Mouse (Mus musculus): ENCODE results near the gene Opcml. TPM values are rescaled to one million over a fixed set of nuclear protein-coding genes. Genes with fewer than 3 reads are reported as not detected.

The Opcml gene
- polyA plus RNA-seq, 1 experiment from 2014 or later = 1.6 TPM

DNA sequence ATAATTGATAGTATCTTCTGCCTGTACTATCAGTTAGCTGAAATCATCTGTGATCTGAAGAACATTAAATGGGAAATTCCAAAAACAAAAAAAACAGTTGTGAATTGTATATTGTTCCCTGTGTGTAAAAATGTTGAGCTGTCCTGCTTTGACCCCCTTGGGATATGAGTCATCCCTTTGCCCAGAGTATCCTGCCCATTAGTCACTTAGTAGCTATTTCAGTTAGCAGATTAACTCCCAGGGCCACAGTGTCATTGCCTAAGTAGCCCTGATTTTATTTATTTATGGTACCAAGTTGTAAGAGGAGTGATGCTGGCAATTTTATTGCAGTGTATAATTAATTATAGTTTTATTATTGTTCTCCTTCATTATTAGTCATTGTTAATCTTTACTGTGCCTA lies 788.2 kb downstream of the Opcml start:
- no peak overlapping the region for H3K4me2 ChIP-seq
- no peaks in the 10 kb centered on the region for H3K27me3 ChIP-seq (replicated peaks; ENCODE audit: control insufficient read depth, insufficient read depth, low read length)
- H3K4me3 ChIP-seq (ENCODE audit: low read depth, low read length) = no peak overlapping the region
- DNase-seq (ENCODE audit: low spot score) (no peak), ATAC-seq (replicated peaks; ENCODE audit: low FRiP score) (no peak)
- no peaks in the 10 kb centered on the region for H3K4me1 ChIP-seq (replicated peaks; ENCODE audit: control insufficient read depth, insufficient read depth, low read length)
- H3K9ac ChIP-seq (ENCODE audit: low read depth, low read length) = no peak overlapping the region
- H3K36me3 ChIP-seq (ENCODE audit: control insufficient read depth, insufficient read depth, low read length) = no peaks in the 10 kb centered on the region
- no peaks in the 10 kb centered on the region for H3K9me3 ChIP-seq (ENCODE audit: control insufficient read depth, low read length)
- H3K27ac ChIP-seq (ENCODE audit: low read depth, low read length) = no peak overlapping the region

GRCm38 (mm10) chr9:28587253-28587652 lies 796.7 kb downstream of the Opcml start:
- DNase-seq (ENCODE audit: low spot score) (no peak), ATAC-seq (replicated peaks; ENCODE audit: low FRiP score) (no peak)
- Histone ChIP-seq H3K27me3 (replicated peaks; ENCODE audit: control insufficient read depth, insufficient read depth, low read length) (no peaks in the 10 kb centered on the region), H3K9me3 (ENCODE audit: control insufficient read depth, low read length) (no peaks in the 10 kb centered on the region), H3K36me3 (ENCODE audit: control insufficient read depth, insufficient read depth, low read length) (no peaks in the 10 kb centered on the region), H3K9ac (ENCODE audit: low read depth, low read length) (no peak overlapping the region), H3K4me2 (no peak overlapping the region), H3K4me3 (ENCODE audit: low read depth, low read length) (no peak overlapping the region), H3K27ac (ENCODE audit: low read depth, low read length) (no peak overlapping the region), H3K4me1 (replicated peaks; ENCODE audit: control insufficient read depth, insufficient read depth, low read length) (no peaks in the 10 kb centered on the region)
- 75% methylated on average over 3 of the region's 3 CpGs for WGBS

DNA sequence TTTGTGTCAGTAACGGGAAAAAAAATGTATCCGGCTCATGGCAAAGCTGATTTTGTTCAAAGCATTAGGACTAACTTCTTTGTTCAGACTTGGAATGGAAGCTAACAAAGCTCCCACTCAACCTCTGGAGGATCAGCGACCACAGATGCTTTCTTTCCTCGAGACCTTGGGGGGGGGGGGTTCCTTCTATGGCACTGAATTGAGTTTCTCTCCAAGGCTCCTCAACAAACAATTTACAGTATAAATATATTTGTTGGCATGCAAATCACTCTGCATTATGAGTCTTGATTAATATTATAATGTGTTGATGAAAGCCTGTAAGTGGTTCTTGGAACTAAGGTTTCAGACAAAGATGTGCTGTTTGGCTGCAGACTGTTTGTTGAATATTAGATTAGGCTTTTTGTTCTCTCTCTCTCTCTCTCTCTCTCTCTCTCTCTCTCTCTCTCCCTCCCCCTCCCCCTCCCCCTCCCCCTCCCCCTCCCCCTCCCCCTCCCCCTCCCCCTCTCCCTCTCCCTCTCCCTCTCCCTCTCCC lies 797.3 kb downstream of the Opcml start:
- Histone ChIP-seq H3K4me1 (replicated peaks; ENCODE audit: control insufficient read depth, insufficient read depth, low read length) (no peaks in the 10 kb centered on the region), H3K36me3 (ENCODE audit: control insufficient read depth, insufficient read depth, low read length) (no peaks in the 10 kb centered on the region), H3K9me3 (ENCODE audit: control insufficient read depth, low read length) (no peaks in the 10 kb centered on the region), H3K27me3 (replicated peaks; ENCODE audit: control insufficient read depth, insufficient read depth, low read length) (no peaks in the 10 kb centered on the region), H3K27ac (ENCODE audit: low read depth, low read length) (no peak overlapping the region), H3K4me2 (no peak overlapping the region), H3K4me3 (ENCODE audit: low read depth, low read length) (no peak overlapping the region), H3K9ac (ENCODE audit: low read depth, low read length) (no peak overlapping the region)
- WGBS = 79% methylated on average over 4 of the region's 4 CpGs
- no peak for ATAC-seq (replicated peaks; ENCODE audit: low FRiP score)
- no peak for DNase-seq (ENCODE audit: low spot score)

DNA sequence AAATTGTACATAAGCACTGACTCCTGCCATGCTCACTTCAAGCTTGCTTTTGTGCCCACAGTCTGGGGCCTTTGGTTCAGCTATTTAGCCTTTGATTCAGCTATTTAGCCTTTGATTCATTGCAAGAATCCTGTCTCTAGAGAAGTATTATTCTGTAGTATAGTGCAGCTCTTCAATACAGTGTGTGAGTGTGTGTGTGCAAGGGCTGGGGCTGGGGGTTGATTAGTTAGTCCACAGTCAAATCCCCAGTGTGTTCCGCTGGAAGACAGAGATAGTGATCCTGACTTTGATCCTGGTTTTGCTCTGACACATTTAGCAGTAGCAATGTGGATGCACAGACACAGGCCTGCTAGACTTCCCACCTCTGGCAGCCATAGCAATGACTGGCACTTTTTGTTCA lies 797.9 kb downstream of the Opcml start:
- Histone ChIP-seq H3K27me3 (replicated peaks; ENCODE audit: control insufficient read depth, insufficient read depth, low read length) (no peaks in the 10 kb centered on the region), H3K36me3 (ENCODE audit: control insufficient read depth, insufficient read depth, low read length) (no peaks in the 10 kb centered on the region), H3K9me3 (ENCODE audit: control insufficient read depth, low read length) (no peaks in the 10 kb centered on the region), H3K4me2 (no peak overlapping the region), H3K4me3 (ENCODE audit: low read depth, low read length) (no peak overlapping the region), H3K9ac (ENCODE audit: low read depth, low read length) (no peak overlapping the region), H3K4me1 (replicated peaks; ENCODE audit: control insufficient read depth, insufficient read depth, low read length) (no peaks in the 10 kb centered on the region), H3K27ac (ENCODE audit: low read depth, low read length) (no peak overlapping the region)
- DNase-seq (ENCODE audit: low spot score) (no peak), ATAC-seq (replicated peaks; ENCODE audit: low FRiP score) (no peak)
- 69% methylated on average over 1 of the region's 1 CpGs for WGBS

DNA sequence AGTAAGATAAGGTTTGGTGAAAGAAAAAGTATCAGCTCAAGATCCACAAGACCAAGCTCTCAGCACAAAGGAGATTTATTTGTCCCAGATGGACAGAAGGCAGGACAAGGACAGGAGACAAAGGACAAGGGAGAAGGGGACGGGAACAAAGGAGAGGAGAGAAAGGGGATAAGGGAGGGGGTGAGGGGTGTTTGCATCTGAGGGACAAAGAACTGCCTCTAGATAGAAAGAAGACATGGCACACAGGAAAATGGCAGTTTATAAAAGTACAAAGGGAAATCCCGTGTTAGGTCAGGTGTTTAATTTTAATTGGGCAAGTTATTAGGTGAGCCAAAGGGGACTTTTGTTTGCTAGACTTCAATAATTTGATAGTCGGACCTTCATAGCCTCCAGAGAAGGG lies 801.6 kb downstream of the Opcml start:
- no peaks in the 10 kb centered on the region for H3K36me3 ChIP-seq (ENCODE audit: control insufficient read depth, insufficient read depth, low read length)
- H3K9me3 ChIP-seq (ENCODE audit: control insufficient read depth, low read length) = no peaks in the 10 kb centered on the region
- no peak for ATAC-seq (replicated peaks; ENCODE audit: low FRiP score)
- H3K9ac ChIP-seq (ENCODE audit: low read depth, low read length) = no peak overlapping the region
- H3K4me3 ChIP-seq (ENCODE audit: low read depth, low read length) = no peak overlapping the region
- no peak for DNase-seq (ENCODE audit: low spot score)
- no peaks in the 10 kb centered on the region for H3K4me1 ChIP-seq (replicated peaks; ENCODE audit: control insufficient read depth, insufficient read depth, low read length)
- H3K4me2 ChIP-seq = no peak overlapping the region
- 72% methylated on average over 3 of the region's 3 CpGs for WGBS
- H3K27me3 ChIP-seq (replicated peaks; ENCODE audit: control insufficient read depth, insufficient read depth, low read length) = no peaks in the 10 kb centered on the region
- no peak overlapping the region for H3K27ac ChIP-seq (ENCODE audit: low read depth, low read length)

GRCm38 (mm10) chr9:28595062-28595461 lies 804.5 kb downstream of the Opcml start:
- Histone ChIP-seq H3K4me3 (ENCODE audit: low read depth, low read length) (no peak overlapping the region), H3K9me3 (ENCODE audit: control insufficient read depth, low read length) (no peaks in the 10 kb centered on the region), H3K27me3 (replicated peaks; ENCODE audit: control insufficient read depth, insufficient read depth, low read length) (no peaks in the 10 kb centered on the region), H3K27ac (ENCODE audit: low read depth, low read length) (no peak overlapping the region), H3K9ac (ENCODE audit: low read depth, low read length) (no peak overlapping the region), H3K4me2 (no peak overlapping the region), H3K36me3 (ENCODE audit: control insufficient read depth, insufficient read depth, low read length) (no peaks in the 10 kb centered on the region), H3K4me1 (replicated peaks; ENCODE audit: control insufficient read depth, insufficient read depth, low read length) (no peaks in the 10 kb centered on the region)
- no peak for ATAC-seq (replicated peaks; ENCODE audit: low FRiP score)
- DNase-seq (ENCODE audit: low spot score) = no peak
- WGBS = 78% methylated on average over 3 of the region's 3 CpGs

DNA sequence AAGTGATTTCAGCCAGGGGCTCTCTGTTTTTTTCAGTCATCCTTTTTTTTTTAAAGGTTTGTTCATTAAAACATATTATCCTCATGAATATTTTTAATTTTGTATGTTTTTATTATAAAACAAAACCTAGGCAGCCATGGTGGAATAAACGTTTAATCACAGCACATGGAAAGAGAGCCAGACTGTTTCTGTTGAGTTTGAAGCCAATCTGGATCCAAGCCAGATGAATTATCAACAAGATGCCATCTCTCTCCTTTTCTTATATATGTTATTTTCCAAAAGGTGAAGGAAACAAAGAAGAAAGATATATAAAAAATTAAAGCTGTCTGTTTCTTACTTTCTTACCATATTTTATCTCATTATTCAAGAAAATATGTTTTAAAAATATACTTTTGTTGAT lies 815.0 kb downstream of the Opcml start:
- H3K9ac ChIP-seq (ENCODE audit: low read depth, low read length) = no peak overlapping the region
- no peaks in the 10 kb centered on the region for H3K27me3 ChIP-seq (replicated peaks; ENCODE audit: control insufficient read depth, insufficient read depth, low read length)
- no peak overlapping the region for H3K4me2 ChIP-seq
- DNase-seq (ENCODE audit: low spot score) = no peak
- 78% methylated on average over 1 of the region's 1 CpGs for WGBS
- H3K36me3 ChIP-seq (ENCODE audit: control insufficient read depth, insufficient read depth, low read length) = no peaks in the 10 kb centered on the region
- no peak overlapping the region for H3K27ac ChIP-seq (ENCODE audit: low read depth, low read length)
- no peak for ATAC-seq (replicated peaks; ENCODE audit: low FRiP score)
- no peaks in the 10 kb centered on the region for H3K4me1 ChIP-seq (replicated peaks; ENCODE audit: control insufficient read depth, insufficient read depth, low read length)
- H3K4me3 ChIP-seq (ENCODE audit: low read depth, low read length) = no peak overlapping the region
- no peaks in the 10 kb centered on the region for H3K9me3 ChIP-seq (ENCODE audit: control insufficient read depth, low read length)

DNA sequence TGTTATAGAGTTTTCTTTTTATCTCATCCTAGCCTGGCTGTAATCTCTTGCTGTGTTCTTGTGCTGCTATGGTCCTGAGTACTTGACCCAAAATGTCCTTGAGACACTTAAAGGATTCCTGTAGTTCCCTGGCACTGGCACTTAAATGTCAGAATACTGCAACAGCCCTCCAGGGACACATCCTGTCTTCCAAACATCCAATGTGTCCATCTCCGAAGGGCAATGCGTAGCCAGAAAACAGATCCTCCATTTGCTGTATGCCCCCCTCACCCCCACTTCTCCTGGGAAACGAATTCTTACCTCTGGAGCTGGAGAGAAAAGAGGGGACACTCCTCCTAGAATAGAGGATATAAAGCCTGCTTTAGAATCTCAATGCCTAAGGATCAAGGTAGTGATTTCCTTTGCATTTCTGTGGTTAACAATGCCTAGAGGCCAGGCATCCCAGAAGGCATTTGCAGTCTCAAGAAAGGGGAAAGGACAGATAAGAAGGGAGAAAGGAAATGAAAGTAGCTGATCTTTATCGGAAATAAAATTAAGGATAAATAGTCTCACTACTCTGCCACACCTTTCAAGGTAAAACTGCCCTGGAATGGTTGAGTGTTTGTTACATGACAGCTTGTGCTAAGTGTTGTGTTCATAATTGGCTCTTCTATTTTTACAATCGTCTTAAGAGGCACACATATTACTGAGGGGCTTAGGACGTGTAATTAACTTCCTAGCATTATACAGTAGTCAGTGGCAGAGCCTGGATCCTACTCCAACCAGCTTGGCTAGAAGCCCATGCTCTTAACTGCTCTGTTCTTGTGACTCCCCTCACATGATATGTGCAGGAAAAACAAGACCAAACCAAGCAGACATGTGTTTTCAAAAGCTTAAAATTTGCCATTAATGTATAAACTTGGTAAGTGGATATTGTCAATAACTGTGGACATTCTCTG lies 823.4 kb downstream of the Opcml start:
- WGBS = 46% methylated on average over 6 of the region's 6 CpGs

GRCm38 (mm10) chr9:28615447-28615846 lies 824.9 kb downstream of the Opcml start:
- Histone ChIP-seq H3K27me3 (replicated peaks; ENCODE audit: control insufficient read depth, insufficient read depth, low read length) (no peaks in the 10 kb centered on the region), H3K36me3 (ENCODE audit: control insufficient read depth, insufficient read depth, low read length) (no peaks in the 10 kb centered on the region), H3K9ac (ENCODE audit: low read depth, low read length) (no peak overlapping the region), H3K4me3 (ENCODE audit: low read depth, low read length) (no peak overlapping the region), H3K9me3 (ENCODE audit: control insufficient read depth, low read length) (no peaks in the 10 kb centered on the region), H3K27ac (ENCODE audit: low read depth, low read length) (no peak overlapping the region), H3K4me2 (no peak overlapping the region), H3K4me1 (replicated peaks; ENCODE audit: control insufficient read depth, insufficient read depth, low read length) (no peaks in the 10 kb centered on the region)
- no peak for DNase-seq (ENCODE audit: low spot score)
- ATAC-seq (replicated peaks; ENCODE audit: low FRiP score) = no peak

More for the DNA sequence above, 823.4 kb downstream of the Opcml start:
- Histone ChIP-seq H3K36me3 (ENCODE audit: control insufficient read depth, insufficient read depth, low read length) (no peaks in the 10 kb centered on the region), H3K27ac (ENCODE audit: low read depth, low read length) (no peak overlapping the region), H3K27me3 (replicated peaks; ENCODE audit: control insufficient read depth, insufficient read depth, low read length) (no peaks in the 10 kb centered on the region), H3K9me3 (ENCODE audit: control insufficient read depth, low read length) (no peaks in the 10 kb centered on the region), H3K4me2 (no peak overlapping the region), H3K4me1 (replicated peaks; ENCODE audit: control insufficient read depth, insufficient read depth, low read length) (no peaks in the 10 kb centered on the region), H3K4me3 (ENCODE audit: low read depth, low read length) (no peak overlapping the region), H3K9ac (ENCODE audit: low read depth, low read length) (no peak overlapping the region)
- no peak for DNase-seq (ENCODE audit: low spot score)
- no peak for ATAC-seq (replicated peaks; ENCODE audit: low FRiP score)
